Mouse (Mus musculus) erythroid progenitor cell, adult 5-6 weeks (primary cell): ENCODE data around the gene Cd68. TPM values are rescaled to one million over a fixed set of nuclear protein-coding genes. Genes with fewer than 3 reads are reported as not detected.
"Not testable (repeated sequence)": the region's sequence is repeated elsewhere in the genome, so short reads cannot be mapped to it uniquely, and the experiment has no call there.

Source experiments
- ATAC-seq: replicated peaks from 2 replicates; pipeline ENCODE4 v1.8.0; 2016; ENCODE audit warnings: moderate number of reproducible peaks, mild to moderate bottlenecking, moderate TSS enrichment, inconsistent platforms; ENCODE audit not compliant: poor library complexity, low FRiP score, severe bottlenecking
- total RNA-seq, 2 experiments: library from RNA; stranded (forward) in 1 of 2; stranded (reverse) in 1 of 2; fragments of 150-400 nt in 1 of 2; fragments of 186-747, 209-891 nt in 1 of 2; gene quantifications; 2 replicates each; pipeline versions ENCODE4 v1.2.3 to v1.2.4; 2015 to 2017; ENCODE audit warnings: low replicate concordance in 2 of 2

Gene Cd68
- total RNA-seq, 2 experiments from 2014 or later, result 47.7 to 65.0 TPM

DNA sequence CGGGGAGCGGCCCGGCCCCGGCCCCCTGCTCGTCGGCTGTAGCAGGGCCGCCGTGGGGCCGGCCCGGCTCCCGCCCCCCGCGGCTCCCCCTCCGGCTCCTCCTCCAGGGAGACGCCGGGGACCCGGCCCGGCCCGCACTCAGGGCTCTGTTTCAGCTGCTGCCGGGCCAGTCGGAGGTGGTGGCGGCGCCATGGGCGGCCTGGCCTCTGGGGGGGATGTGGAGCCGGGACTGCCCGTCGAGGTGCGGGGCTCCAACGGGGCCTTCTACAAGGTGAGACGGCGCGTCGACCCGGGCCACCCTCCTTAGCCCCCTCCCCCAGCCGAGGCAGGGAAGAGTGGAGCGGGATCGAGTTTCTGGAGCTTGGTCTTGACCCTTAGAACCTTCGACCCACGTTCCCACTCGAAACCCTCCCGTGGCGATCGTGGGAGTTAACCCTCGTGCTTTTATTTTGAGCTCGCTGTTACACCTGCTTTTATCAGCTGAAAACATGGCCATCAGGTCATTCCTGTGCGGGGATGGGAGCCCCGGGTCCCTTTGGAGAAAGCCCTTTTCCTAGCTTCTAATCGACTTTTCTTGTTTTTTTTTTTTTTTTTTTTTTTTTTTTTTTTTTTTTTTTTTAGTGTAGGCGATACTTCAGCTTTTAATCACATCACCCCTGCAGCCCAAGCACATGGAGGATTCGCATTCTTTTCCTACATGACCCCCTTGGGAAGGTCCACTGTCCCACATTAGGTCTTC is 32.7 kb downstream of the Cd68 start:
- ATAC-seq, result peak; percentile 43

GRCm38 (mm10) chr11:69632284-69633089 is 33.5 kb downstream of the Cd68 start, which contains the start of gene Fxr2:
TSS of gene Fxr2 (plus strand) at chr11:69632990.
- ATAC-seq, result peak; percentile 90

GRCm38 (mm10) chr11:69629802-69630201 is 36.2 kb downstream of the Cd68 start:
- ATAC-seq, result no peak

DNA sequence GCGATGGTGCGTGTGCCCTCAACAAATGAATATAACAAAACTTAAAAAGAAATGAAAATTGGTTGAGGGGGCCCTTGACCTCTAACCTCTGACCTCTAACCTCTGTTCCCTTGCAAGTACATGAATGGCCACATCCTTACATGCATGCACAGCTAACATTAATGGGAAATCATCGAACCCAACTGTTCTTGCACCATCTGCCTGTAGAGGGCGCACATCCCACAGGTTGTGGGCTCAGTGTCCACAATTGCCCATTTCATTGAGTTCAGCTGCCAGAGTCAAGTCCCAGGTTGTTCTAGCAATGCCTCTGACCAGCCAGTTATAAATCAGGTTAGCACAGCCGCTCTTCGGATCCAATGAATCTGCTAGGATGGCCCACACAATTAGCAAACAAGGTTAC is 37.7 kb downstream of the Cd68 start:
- ATAC-seq, result peak; percentile 52

- ATAC-seq, result not testable (repeated sequence)
Measured at GRCm38 (mm10) chr11:69624339-69624738, 41.6 kb downstream of the Cd68 start.

DNA sequence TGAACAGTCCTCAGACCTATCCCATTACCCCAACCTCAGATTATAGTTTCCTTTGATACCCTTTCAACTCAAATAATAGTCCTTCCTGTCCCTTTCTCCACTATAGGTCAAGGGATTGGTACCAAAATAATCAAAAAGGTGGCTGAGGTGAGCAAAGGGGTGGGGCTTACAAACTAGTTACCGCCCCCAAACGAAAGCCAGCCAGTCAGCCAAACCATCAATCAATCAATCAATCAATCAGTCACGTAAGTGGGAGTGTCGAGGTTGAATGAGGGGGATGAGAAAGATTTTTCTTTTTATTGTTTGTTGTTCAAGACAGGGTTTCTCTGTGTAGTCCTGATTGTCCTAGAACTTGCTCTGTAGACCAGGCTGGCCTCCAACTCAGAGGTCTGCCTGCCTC is 42.9 kb downstream of the Cd68 start:
- ATAC-seq, result no peak

GRCm38 (mm10) chr11:69622406-69622805 is 43.5 kb downstream of the Cd68 start:
- no peak for ATAC-seq

- 0 out of 2 replicates have a peak, but pooled peaks have one; percentile 51 for ATAC-seq
Measured at GRCm38 (mm10) chr11:69621571-69622268, 44.2 kb downstream of the Cd68 start, which contains the start of gene Sat2. TSS of gene Sat2 (plus strand) at chr11:69622024.

GRCm38 (mm10) chr11:69620394-69621081 is 45.4 kb downstream of the Cd68 start:
- ATAC-seq, result peak; percentile 67

DNA sequence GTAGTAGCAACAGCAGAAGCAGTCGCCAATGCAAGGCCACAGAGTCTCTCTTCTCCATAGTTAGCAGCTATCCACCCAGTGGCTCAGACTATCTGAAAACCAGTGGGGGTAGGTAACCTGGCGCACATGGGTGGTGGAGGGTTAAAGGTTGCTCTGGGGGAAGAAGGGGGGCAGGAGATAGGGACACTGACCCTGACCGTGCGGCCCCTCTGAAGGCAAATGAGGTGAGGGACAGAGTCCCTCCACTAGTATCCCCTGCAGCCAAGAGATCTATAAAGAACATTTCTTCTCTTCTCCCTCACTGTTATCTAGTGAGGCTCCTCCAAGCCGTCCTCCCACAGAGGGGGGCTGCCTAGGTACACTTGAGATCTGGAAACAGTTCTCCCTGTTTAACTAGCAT is 48.1 kb downstream of the Cd68 start, which contains the start of gene Shbg:
Gene Shbg, minus strand, starts transcription at position 101 of the 400 bp plus-strand sequence.
- ATAC-seq, result no peak

DNA sequence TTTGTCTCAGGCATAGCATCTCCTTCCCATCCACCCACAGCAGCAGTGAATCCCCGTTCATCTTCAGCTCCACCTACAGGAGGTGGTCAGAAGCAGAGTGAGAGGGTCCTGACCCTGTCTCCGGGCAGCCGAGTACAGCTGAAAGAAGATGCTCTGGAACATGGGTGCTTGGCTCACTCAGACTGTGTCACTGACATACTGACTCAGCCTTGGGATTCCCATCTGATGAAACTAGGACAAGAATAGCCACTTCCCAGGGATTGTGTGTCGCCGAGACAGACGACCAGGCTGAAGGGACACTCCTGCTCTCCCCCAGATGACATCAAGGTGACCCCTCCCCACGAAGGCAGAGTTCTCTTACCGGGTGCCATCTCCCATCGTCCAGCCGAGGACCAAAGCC is 49.2 kb downstream of the Cd68 start:
- ATAC-seq, result no peak

GRCm38 (mm10) chr11:69614257-69614588 is 51.7 kb downstream of the Cd68 start:
- ATAC-seq, result not testable (repeated sequence)

Other genes with a start within 250 kb of the Cd68 start
Only the 30 nearest of the 34 such genes appear.
- not detected in 2 replicates for gene Dnah2, start 117.0 kb downstream of the Cd68 start, total RNA-seq (2015; ENCODE audit: low replicate concordance)
- 0.13 TPM in 1 of 2 replicates, not detected in the other for gene Dnah2, start 117.0 kb downstream of the Cd68 start, total RNA-seq (2017; ENCODE audit: low replicate concordance)
- gene Efnb3, start 105.9 kb downstream of the Cd68 start, total RNA-seq (2015; ENCODE audit: low replicate concordance), result 2.5 and 2.9 TPM in 2 replicates
- gene Efnb3, start 105.9 kb downstream of the Cd68 start, total RNA-seq (2017; ENCODE audit: low replicate concordance), result 0.77 and 1.1 TPM in 2 replicates
- 13.8 and 48.3 TPM in 2 replicates for gene Wrap53, start 85.9 kb downstream of the Cd68 start, total RNA-seq (2015; ENCODE audit: low replicate concordance)
- gene Wrap53, start 85.9 kb downstream of the Cd68 start, total RNA-seq (2017; ENCODE audit: low replicate concordance), result 13.5 and 18.4 TPM in 2 replicates
- gene Trp53, start 85.8 kb downstream of the Cd68 start, total RNA-seq (2015; ENCODE audit: low replicate concordance), result 38.2 and 75.9 TPM in 2 replicates
- 12.2 TPM in 2 replicates for gene Trp53, start 85.8 kb downstream of the Cd68 start, total RNA-seq (2017; ENCODE audit: low replicate concordance)
- gene Atp1b2, start 60.2 kb downstream of the Cd68 start, total RNA-seq (2015; ENCODE audit: low replicate concordance), result 20.9 and 36.5 TPM in 2 replicates
- gene Atp1b2, start 60.2 kb downstream of the Cd68 start, total RNA-seq (2017; ENCODE audit: low replicate concordance), result 3.5 and 4.5 TPM in 2 replicates
- not detected in 2 replicates for gene Shbg, start 48.2 kb downstream of the Cd68 start, total RNA-seq (2015; ENCODE audit: low replicate concordance)
- gene Shbg, start 48.2 kb downstream of the Cd68 start, total RNA-seq (2017; ENCODE audit: low replicate concordance), result not detected in 2 replicates
- not detected in 2 replicates for gene Sat2, start 44.1 kb downstream of the Cd68 start, total RNA-seq (2015; ENCODE audit: low replicate concordance)
- not detected in 2 replicates for gene Sat2, start 44.1 kb downstream of the Cd68 start, total RNA-seq (2017; ENCODE audit: low replicate concordance)
- 18.0 and 24.9 TPM in 2 replicates for gene Fxr2, start 33.2 kb downstream of the Cd68 start, total RNA-seq (2015; ENCODE audit: low replicate concordance)
- gene Fxr2, start 33.2 kb downstream of the Cd68 start, total RNA-seq (2017; ENCODE audit: low replicate concordance), result 42.4 and 44.2 TPM in 2 replicates
- gene Sox15, start 10.8 kb downstream of the Cd68 start, total RNA-seq (2015; ENCODE audit: low replicate concordance), result not detected in 2 replicates
- not detected in 2 replicates for gene Sox15, start 10.8 kb downstream of the Cd68 start, total RNA-seq (2017; ENCODE audit: low replicate concordance)
- gene Mpdu1, start 3.5 kb downstream of the Cd68 start, total RNA-seq (2015; ENCODE audit: low replicate concordance), result 12.2 and 16.2 TPM in 2 replicates
- gene Mpdu1, start 3.5 kb downstream of the Cd68 start, total RNA-seq (2017; ENCODE audit: low replicate concordance), result 17.7 and 28.4 TPM in 2 replicates
- gene Eif4a1, start 6.3 kb upstream of the Cd68 start, total RNA-seq (2015; ENCODE audit: low replicate concordance), result 233 and 247 TPM in 2 replicates
- 229 and 230 TPM in 2 replicates for gene Eif4a1, start 6.3 kb upstream of the Cd68 start, total RNA-seq (2017; ENCODE audit: low replicate concordance)
- 32.3 and 41.8 TPM in 2 replicates for gene Senp3, start 15.9 kb upstream of the Cd68 start, total RNA-seq (2015; ENCODE audit: low replicate concordance)
- 24.8 and 43.4 TPM in 2 replicates for gene Senp3, start 15.9 kb upstream of the Cd68 start, total RNA-seq (2017; ENCODE audit: low replicate concordance)
- gene Tnfsf13, start 19.6 kb upstream of the Cd68 start, total RNA-seq (2015; ENCODE audit: low replicate concordance), result 3.2 TPM in 1 of 2 replicates, not detected in the other
- gene Tnfsf13, start 19.6 kb upstream of the Cd68 start, total RNA-seq (2017; ENCODE audit: low replicate concordance), result 4.1 TPM in 1 of 2 replicates, not detected in the other
- gene Tnfsf12, start 29.7 kb upstream of the Cd68 start, total RNA-seq (2015; ENCODE audit: low replicate concordance), result 1.3 and 7.2 TPM in 2 replicates
- gene Tnfsf12, start 29.7 kb upstream of the Cd68 start, total RNA-seq (2017; ENCODE audit: low replicate concordance), result not detected in 2 replicates
- 1.8 TPM in 1 of 2 replicates, not detected in the other for gene Tnfsfm13, start 29.9 kb upstream of the Cd68 start, total RNA-seq (2015; ENCODE audit: low replicate concordance)
- gene Tnfsfm13, start 29.9 kb upstream of the Cd68 start, total RNA-seq (2017; ENCODE audit: low replicate concordance), result 6.4 and 9.4 TPM in 2 replicates
- 124 and 145 TPM in 2 replicates for gene Polr2a, start 92.5 kb upstream of the Cd68 start, total RNA-seq (2015; ENCODE audit: low replicate concordance)
- gene Polr2a, start 92.5 kb upstream of the Cd68 start, total RNA-seq (2017; ENCODE audit: low replicate concordance), result 131 and 162 TPM in 2 replicates
- not detected in 2 replicates for gene Slc35g3, start 95.8 kb upstream of the Cd68 start, total RNA-seq (2015; ENCODE audit: low replicate concordance)
- not detected in 2 replicates for gene Slc35g3, start 95.8 kb upstream of the Cd68 start, total RNA-seq (2017; ENCODE audit: low replicate concordance)
- 2.9 and 3.8 TPM in 2 replicates for gene Zbtb4, start 99.8 kb upstream of the Cd68 start, total RNA-seq (2015; ENCODE audit: low replicate concordance)
- gene Zbtb4, start 99.8 kb upstream of the Cd68 start, total RNA-seq (2017; ENCODE audit: low replicate concordance), result 0.77 and 3.0 TPM in 2 replicates
- not detected in 2 replicates for gene Chrnb1, start 129.8 kb upstream of the Cd68 start, total RNA-seq (2015; ENCODE audit: low replicate concordance)
- gene Chrnb1, start 129.8 kb upstream of the Cd68 start, total RNA-seq (2017; ENCODE audit: low replicate concordance), result 0.77 TPM in 1 of 2 replicates, not detected in the other
- gene Fgf11, start 135.7 kb upstream of the Cd68 start, total RNA-seq (2015; ENCODE audit: low replicate concordance), result not detected in 2 replicates
- gene Fgf11, start 135.7 kb upstream of the Cd68 start, total RNA-seq (2017; ENCODE audit: low replicate concordance), result not detected in 2 replicates
- not detected in 2 replicates for gene Tmem102, start 139.5 kb upstream of the Cd68 start, total RNA-seq (2015; ENCODE audit: low replicate concordance)
- gene Tmem102, start 139.5 kb upstream of the Cd68 start, total RNA-seq (2017; ENCODE audit: low replicate concordance), result not detected in 2 replicates
- gene Gm39566, start 149.1 kb upstream of the Cd68 start, total RNA-seq (2015; ENCODE audit: low replicate concordance), result not detected in 2 replicates
- gene Gm39566, start 149.1 kb upstream of the Cd68 start, total RNA-seq (2017; ENCODE audit: low replicate concordance), result not detected in 2 replicates
- not detected in 2 replicates for gene Spem2, start 152.3 kb upstream of the Cd68 start, total RNA-seq (2015; ENCODE audit: low replicate concordance)
- not detected in 2 replicates for gene Spem2, start 152.3 kb upstream of the Cd68 start, total RNA-seq (2017; ENCODE audit: low replicate concordance)
- gene Spem1, start 156.0 kb upstream of the Cd68 start, total RNA-seq (2015; ENCODE audit: low replicate concordance), result not detected in 2 replicates
- not detected in 2 replicates for gene Spem1, start 156.0 kb upstream of the Cd68 start, total RNA-seq (2017; ENCODE audit: low replicate concordance)
- gene Nlgn2, start 171.6 kb upstream of the Cd68 start, total RNA-seq (2015; ENCODE audit: low replicate concordance), result 0.72 and 0.84 TPM in 2 replicates
- 0.08 and 0.26 TPM in 2 replicates for gene Nlgn2, start 171.6 kb upstream of the Cd68 start, total RNA-seq (2017; ENCODE audit: low replicate concordance)
- 258 and 276 TPM in 2 replicates for gene Tmem256, start 172.4 kb upstream of the Cd68 start, total RNA-seq (2015; ENCODE audit: low replicate concordance)
- gene Tmem256, start 172.4 kb upstream of the Cd68 start, total RNA-seq (2017; ENCODE audit: low replicate concordance), result 123 and 303 TPM in 2 replicates
- 24.9 and 26.0 TPM in 2 replicates for gene Plscr3, start 180.2 kb upstream of the Cd68 start, total RNA-seq (2015; ENCODE audit: low replicate concordance)
- 15.1 and 27.7 TPM in 2 replicates for gene Plscr3, start 180.2 kb upstream of the Cd68 start, total RNA-seq (2017; ENCODE audit: low replicate concordance)
- 5.9 and 6.8 TPM in 2 replicates for gene Tnk1, start 192.6 kb upstream of the Cd68 start, total RNA-seq (2015; ENCODE audit: low replicate concordance)
- 7.3 and 8.1 TPM in 2 replicates for gene Tnk1, start 192.6 kb upstream of the Cd68 start, total RNA-seq (2017; ENCODE audit: low replicate concordance)
- not detected in 2 replicates for gene Tmem95, start 211.9 kb upstream of the Cd68 start, total RNA-seq (2015; ENCODE audit: low replicate concordance)
- gene Tmem95, start 211.9 kb upstream of the Cd68 start, total RNA-seq (2017; ENCODE audit: low replicate concordance), result not detected in 2 replicates
- gene Kctd11, start 215.3 kb upstream of the Cd68 start, total RNA-seq (2015; ENCODE audit: low replicate concordance), result 0.72 and 0.84 TPM in 2 replicates
- gene Kctd11, start 215.3 kb upstream of the Cd68 start, total RNA-seq (2017; ENCODE audit: low replicate concordance), result 0.13 TPM in 1 of 2 replicates, not detected in the other